9 mouse cellular contexts compared by ENCODE assay signal in genomic region chr5:137631591-137631990, GRCm38 (mm10). TPM values are rescaled to one million over a fixed set of nuclear protein-coding genes. Genes with fewer than 3 reads are reported as not detected.
DNase-seq lines count a peak whose midpoint lies in the region; ATAC-seq lines count a peak whose summit lies in the region.
"Had no signal": no experiment of that assay in that cellular context is flagged by ENCODE, and none has a peak within 500 bp of the region (broad histone marks: within the 10 kb centered on the region; RNA-seq: fewer than 3 reads in every experiment).

No protein-coding gene starts in this region.

- H3K36me3 ChIP-seq in lung, embryonic 15.5 days = peaks cover 31% of the 10 kb centered on the region
- peaks cover 35% of the 10 kb centered on the region for H3K36me3 ChIP-seq in embryonic facial prominence, embryonic 13.5 days
- H3K36me3 ChIP-seq in intestine, embryonic 16.5 days (ENCODE audit: control insufficient read depth, insufficient read depth, low read length) = peaks cover 18% of the 10 kb centered on the region
- H3K36me3 ChIP-seq in neural tube, embryonic 13.5 days = peaks cover 27% of the 10 kb centered on the region

- WGBS in lung, embryonic 15.5 days = 44% methylated on average over 4 of the region's 4 CpGs
- WGBS in embryonic facial prominence, embryonic 13.5 days = 64% methylated on average over 4 of the region's 4 CpGs
- WGBS in intestine, embryonic 16.5 days = 59% methylated on average over 4 of the region's 4 CpGs
- WGBS in neural tube, embryonic 13.5 days = 76% methylated on average over 4 of the region's 4 CpGs

- H3K9me3 ChIP-seq in lung, embryonic 15.5 days = no peaks in the 10 kb centered on the region
- H3K9me3 ChIP-seq in embryonic facial prominence, embryonic 13.5 days = no peaks in the 10 kb centered on the region
- no peaks in the 10 kb centered on the region for H3K9me3 ChIP-seq in intestine, embryonic 16.5 days (ENCODE audit: control insufficient read depth, low read length)
- H3K9me3 ChIP-seq in neural tube, embryonic 13.5 days = no peaks in the 10 kb centered on the region

- H3K4me2 ChIP-seq in lung, embryonic 15.5 days = peak overlapping the region; percentile 76
- H3K4me2 ChIP-seq in embryonic facial prominence, embryonic 13.5 days = peak overlapping the region; percentile 89
- H3K4me2 ChIP-seq in intestine, embryonic 16.5 days (ENCODE audit: low read depth, low read length) = peak overlapping the region; percentile 84
- peak overlapping the region; percentile 86 for H3K4me2 ChIP-seq in neural tube, embryonic 13.5 days

- H3K9ac ChIP-seq in lung, embryonic 15.5 days = peak overlapping the region; percentile 77; the same call in 1 of the 2 replicates
- peak overlapping the region; percentile 90 for H3K9ac ChIP-seq in embryonic facial prominence, embryonic 13.5 days
- H3K9ac ChIP-seq in intestine, embryonic 16.5 days (ENCODE audit: low read depth, low read length) = peak overlapping the region; percentile 91
- peak overlapping the region; percentile 86 for H3K9ac ChIP-seq in neural tube, embryonic 13.5 days

- no peak for DNase-seq in lung, postnatal 36 days
- DNase-seq in left cerebral cortex, postnatal 14 days (ENCODE audit: low spot score in 2 of 2) = no peak
- DNase-seq: adrenal gland, postnatal 25 days had no signal

- intact Hi-C loops in left cerebral cortex, postnatal 14 days (cut with DNase I) = no loop called here

- ATAC-seq in lung, embryonic 15.5 days (ENCODE audit: borderline replicate concordance, extremely low read depth, low FRiP score, low TSS enrichment) = no peak
- no peak for ATAC-seq in embryonic facial prominence, embryonic 13.5 days (ENCODE audit: insufficient number of reproducible peaks, insufficient read depth, low FRiP score, low TSS enrichment, low read depth)
- no peak for ATAC-seq in intestine, embryonic 16.5 days
- no peak for ATAC-seq in neural tube, embryonic 13.5 days (ENCODE audit: low read depth)
- ATAC-seq in erythroid progenitor cell, adult 5-6 weeks (replicated peaks; ENCODE audit: low FRiP score, poor library complexity, severe bottlenecking) = no peak

- no peaks in the 10 kb centered on the region for H3K27me3 ChIP-seq in lung, embryonic 15.5 days
- no peaks in the 10 kb centered on the region for H3K27me3 ChIP-seq in embryonic facial prominence, embryonic 13.5 days
- H3K27me3 ChIP-seq in intestine, embryonic 16.5 days (replicated peaks; ENCODE audit: control insufficient read depth, insufficient read depth, low read length) = no peaks in the 10 kb centered on the region
- H3K27me3 ChIP-seq in neural tube, embryonic 13.5 days = no peaks in the 10 kb centered on the region

- H3K4me3 ChIP-seq in lung, embryonic 15.5 days = peak overlapping the region; percentile 83; the same call in 1 of the 2 replicates
- H3K4me3 ChIP-seq in embryonic facial prominence, embryonic 13.5 days = peak overlapping the region; percentile 94
- H3K4me3 ChIP-seq in intestine, embryonic 16.5 days (ENCODE audit: low read length) = peak overlapping the region; percentile 86; the same call in 1 of the 2 replicates
- peak overlapping the region; percentile 83 for H3K4me3 ChIP-seq in neural tube, embryonic 13.5 days

- peaks cover 47% of the 10 kb centered on the region for H3K4me1 ChIP-seq in lung, embryonic 15.5 days
- peaks cover 50% of the 10 kb centered on the region for H3K4me1 ChIP-seq in embryonic facial prominence, embryonic 13.5 days
- peaks cover 48% of the 10 kb centered on the region for H3K4me1 ChIP-seq in intestine, embryonic 16.5 days (ENCODE audit: control insufficient read depth, insufficient read depth, low read length)
- H3K4me1 ChIP-seq in neural tube, embryonic 13.5 days (replicated peaks) = peaks cover 49% of the 10 kb centered on the region

- peak overlapping the region; percentile 98 for H3K27ac ChIP-seq in lung, embryonic 15.5 days
- H3K27ac ChIP-seq in embryonic facial prominence, embryonic 13.5 days = peak overlapping the region; percentile 90
- H3K27ac ChIP-seq in intestine, embryonic 16.5 days (ENCODE audit: low read length) = peak overlapping the region; percentile 99
- H3K27ac ChIP-seq in neural tube, embryonic 13.5 days (replicated peaks) = peak overlapping the region; percentile 94

RNA-seq across cellular contexts. Expression of gene Gm20605, which starts 2.6 kb away (rescaled TPM):
- polyA plus RNA-seq in lung, embryonic 15.5 days (2015; fragmentation: Nextera tagmentation; extraction: Ambion mirVana) = 9.4 and 9.6 TPM in 2 replicates
- polyA plus RNA-seq in embryonic facial prominence, embryonic 13.5 days (2015; fragmentation: Nextera tagmentation; extraction: Ambion mirVana) = 7.9 and 8.2 TPM in 2 replicates
- polyA plus RNA-seq in intestine, embryonic 16.5 days (2015; fragmentation: Nextera tagmentation; extraction: Ambion mirVana) = 10.8 and 12.2 TPM in 2 replicates
- 6.7 and 7.9 TPM in 2 replicates for polyA plus RNA-seq in neural tube, embryonic 13.5 days (2015; fragmentation: Nextera tagmentation; extraction: Ambion mirVana)
- 10 to 100 TPM in 1 of 2 experiments, 1 to 10 TPM in 1; 8.8 to 10.6 TPM for total RNA-seq in left cerebral cortex, postnatal 14 days (2021)
- 17.3 and 25.2 TPM in 2 replicates for total RNA-seq in erythroid progenitor cell, adult 5-6 weeks (2015; ENCODE audit: low replicate concordance)
- 6.1 and 17.1 TPM in 2 replicates for total RNA-seq in erythroid progenitor cell, adult 5-6 weeks (2017; ENCODE audit: low replicate concordance)

RNA-seq across cellular contexts. Expression of gene Lrch4, which starts 2.7 kb away (rescaled TPM):
- polyA plus RNA-seq in lung, embryonic 15.5 days (2015; fragmentation: Nextera tagmentation; extraction: Ambion mirVana) = 35.7 and 37.1 TPM in 2 replicates
- polyA plus RNA-seq in embryonic facial prominence, embryonic 13.5 days (2015; fragmentation: Nextera tagmentation; extraction: Ambion mirVana) = 31.5 and 33.9 TPM in 2 replicates
- 34.5 and 37.8 TPM in 2 replicates for polyA plus RNA-seq in intestine, embryonic 16.5 days (2015; fragmentation: Nextera tagmentation; extraction: Ambion mirVana)
- polyA plus RNA-seq in neural tube, embryonic 13.5 days (2015; fragmentation: Nextera tagmentation; extraction: Ambion mirVana) = 23.8 and 24.5 TPM in 2 replicates
- total RNA-seq in left cerebral cortex, postnatal 14 days (2021) = 10 to 100 TPM in 1 of 2 experiments, 1 to 10 TPM in 1; 7.1 to 13.7 TPM
- 46.9 and 75.0 TPM in 2 replicates for total RNA-seq in erythroid progenitor cell, adult 5-6 weeks (2015; ENCODE audit: low replicate concordance)
- 32.0 and 37.7 TPM in 2 replicates for total RNA-seq in erythroid progenitor cell, adult 5-6 weeks (2017; ENCODE audit: low replicate concordance)

RNA-seq across cellular contexts. Expression of gene Fbxo24, which starts 2.8 kb away (rescaled TPM):
- 0.08 and 0.21 TPM in 2 replicates for polyA plus RNA-seq in lung, embryonic 15.5 days (2015; fragmentation: Nextera tagmentation; extraction: Ambion mirVana)
- polyA plus RNA-seq in embryonic facial prominence, embryonic 13.5 days (2015; fragmentation: Nextera tagmentation; extraction: Ambion mirVana) = 0.13 TPM in 1 of 2 replicates, not detected in the other
- 0.26 and 0.37 TPM in 2 replicates for polyA plus RNA-seq in intestine, embryonic 16.5 days (2015; fragmentation: Nextera tagmentation; extraction: Ambion mirVana)
- polyA plus RNA-seq in neural tube, embryonic 13.5 days (2015; fragmentation: Nextera tagmentation; extraction: Ambion mirVana) = 0.17 and 0.20 TPM in 2 replicates
- total RNA-seq in left cerebral cortex, postnatal 14 days (2021) = under 1 TPM in 1 of 2 experiments, not detected in 1; 0.15 TPM
- not detected in 2 replicates for total RNA-seq in erythroid progenitor cell, adult 5-6 weeks (2015; ENCODE audit: low replicate concordance)
- not detected in 2 replicates for total RNA-seq in erythroid progenitor cell, adult 5-6 weeks (2017; ENCODE audit: low replicate concordance)
- total RNA-seq: hematopoietic stem cell, adult 5-6 weeks had no signal

RNA-seq across cellular contexts. Expression of gene Sap25, which starts 9.5 kb away (rescaled TPM):
- 6.5 and 8.3 TPM in 2 replicates for polyA plus RNA-seq in lung, embryonic 15.5 days (2015; fragmentation: Nextera tagmentation; extraction: Ambion mirVana)
- polyA plus RNA-seq in embryonic facial prominence, embryonic 13.5 days (2015; fragmentation: Nextera tagmentation; extraction: Ambion mirVana) = 7.0 and 8.6 TPM in 2 replicates
- polyA plus RNA-seq in intestine, embryonic 16.5 days (2015; fragmentation: Nextera tagmentation; extraction: Ambion mirVana) = 6.4 and 8.1 TPM in 2 replicates
- polyA plus RNA-seq in neural tube, embryonic 13.5 days (2015; fragmentation: Nextera tagmentation; extraction: Ambion mirVana) = 5.6 and 6.5 TPM in 2 replicates
- 1 to 10 TPM; 1.7 to 4.7 TPM for total RNA-seq in left cerebral cortex, postnatal 14 days (2021)
- 62.5 and 94.1 TPM in 2 replicates for total RNA-seq in erythroid progenitor cell, adult 5-6 weeks (2015; ENCODE audit: low replicate concordance)
- 7.7 and 15.9 TPM in 2 replicates for total RNA-seq in erythroid progenitor cell, adult 5-6 weeks (2017; ENCODE audit: low replicate concordance)

RNA-seq across cellular contexts. Expression of gene Irs3, which starts 13.9 kb away (rescaled TPM):
- 0.06 TPM in 1 of 2 replicates, not detected in the other for polyA plus RNA-seq in lung, embryonic 15.5 days (2015; fragmentation: Nextera tagmentation; extraction: Ambion mirVana)
- polyA plus RNA-seq in embryonic facial prominence, embryonic 13.5 days (2015; fragmentation: Nextera tagmentation; extraction: Ambion mirVana) = 0.26 and 0.32 TPM in 2 replicates
- 0.23 and 0.27 TPM in 2 replicates for polyA plus RNA-seq in intestine, embryonic 16.5 days (2015; fragmentation: Nextera tagmentation; extraction: Ambion mirVana)
- 0.20 TPM in 1 of 2 replicates, not detected in the other for polyA plus RNA-seq in neural tube, embryonic 13.5 days (2015; fragmentation: Nextera tagmentation; extraction: Ambion mirVana)
- under 1 TPM in 1 of 2 experiments, not detected in 1; 0.27 TPM for total RNA-seq in left cerebral cortex, postnatal 14 days (2021)
- not detected in 2 replicates for total RNA-seq in erythroid progenitor cell, adult 5-6 weeks (2015; ENCODE audit: low replicate concordance)
- total RNA-seq in erythroid progenitor cell, adult 5-6 weeks (2017; ENCODE audit: low replicate concordance) = not detected in 2 replicates
- total RNA-seq: hematopoietic stem cell, adult 5-6 weeks had no signal
